Mouse (Mus musculus): ENCODE results near the gene Cdk1.

Cdk1 gene

DNA sequence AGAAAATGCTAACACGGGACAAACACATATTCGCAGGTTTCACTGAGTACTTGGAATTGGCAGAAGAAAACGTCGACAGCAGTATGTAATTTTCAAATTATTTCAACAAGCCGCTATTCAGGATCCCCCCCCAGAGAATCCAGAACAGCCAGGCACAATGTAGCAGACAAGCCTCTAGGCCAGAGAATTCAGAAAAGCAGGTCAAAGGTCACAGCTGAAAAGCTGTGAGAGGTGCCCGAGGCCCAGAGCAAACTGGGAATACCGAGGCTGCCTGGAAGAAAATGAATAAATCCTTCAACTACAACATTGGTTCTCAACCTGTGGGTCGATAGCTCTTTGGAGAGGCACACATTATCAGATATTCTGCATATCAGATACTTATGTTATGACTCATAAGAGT lies 4.5 kb downstream of the Cdk1 start:
- DNase-seq (ENCODE audit: low spot score in 2 of 2), result no peak

DNA sequence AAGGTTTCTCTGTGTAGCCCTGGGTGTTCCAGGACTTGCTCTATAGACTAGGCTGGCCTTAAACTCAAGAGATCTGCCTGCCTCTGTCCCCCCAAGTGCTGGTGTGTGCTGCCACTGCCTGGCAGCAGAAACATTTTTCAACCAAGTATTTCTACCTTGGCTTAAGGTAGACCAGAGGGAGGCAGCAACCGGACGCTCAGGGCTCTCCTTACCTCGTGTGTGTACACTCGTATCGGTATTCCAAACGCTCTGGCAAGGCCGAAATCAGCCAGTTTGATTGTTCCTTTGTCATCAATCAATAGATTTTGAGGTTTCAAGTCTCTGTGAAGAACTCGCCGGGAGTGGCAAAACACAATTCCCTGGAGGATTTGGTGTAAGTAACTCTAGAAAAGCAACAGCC lies 10.4 kb downstream of the Cdk1 start:
- no peak for DNase-seq (ENCODE audit: low spot score in 2 of 2)

DNA sequence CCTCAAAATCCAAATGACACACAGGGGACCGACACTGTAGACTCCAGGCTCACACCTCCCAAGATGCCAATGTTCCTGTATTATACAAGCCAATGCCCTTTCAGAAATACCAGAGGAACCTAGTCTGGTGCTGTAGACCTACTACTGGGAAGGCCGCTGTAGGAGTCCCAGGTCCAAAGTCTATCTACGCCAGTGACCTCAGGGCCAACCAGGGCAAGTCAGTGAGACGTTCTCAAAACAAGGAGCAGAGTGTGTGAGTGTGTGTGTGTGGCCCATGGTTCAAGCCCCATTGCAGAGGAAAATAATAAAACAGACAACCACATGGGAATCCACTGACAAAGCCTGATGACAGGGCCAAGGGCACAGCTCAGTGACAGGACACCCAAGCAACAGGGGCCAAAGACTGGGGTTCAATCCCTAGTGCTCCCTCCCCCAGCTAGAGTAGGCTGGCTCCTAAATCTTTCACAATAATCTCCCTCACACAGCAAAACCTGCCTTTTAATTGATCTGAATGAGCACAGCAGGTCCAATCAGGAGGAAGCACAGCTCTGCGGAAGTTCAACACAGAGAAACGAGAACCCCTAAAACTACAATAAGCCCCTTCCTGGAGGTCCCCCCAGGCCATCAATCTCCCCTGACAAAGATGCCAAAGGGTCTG lies 11.0 kb downstream of the Cdk1 start:
- DNase-seq (ENCODE audit: low spot score in 2 of 2), result no peak

DNA sequence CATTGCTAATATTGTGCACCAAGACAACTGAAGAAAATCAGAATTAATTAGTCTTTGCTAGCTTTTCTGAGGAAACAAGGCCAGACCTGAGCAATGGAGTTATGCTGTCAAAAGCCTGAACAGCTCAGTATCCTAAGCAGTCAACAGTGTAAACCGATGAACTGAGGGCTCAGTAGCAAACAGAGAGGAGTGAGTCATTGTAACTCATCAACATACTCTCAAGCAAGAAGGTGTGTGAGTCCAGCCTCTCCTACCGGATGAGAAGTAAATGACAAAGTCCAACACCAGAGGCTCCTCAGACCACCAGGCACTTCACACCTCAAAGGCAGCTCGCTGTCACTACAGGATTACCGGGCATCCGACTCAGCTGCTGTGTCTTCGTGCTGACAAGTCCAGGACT lies 12.7 kb downstream of the Cdk1 start:
- no peak for DNase-seq (ENCODE audit: low spot score in 2 of 2)

DNA sequence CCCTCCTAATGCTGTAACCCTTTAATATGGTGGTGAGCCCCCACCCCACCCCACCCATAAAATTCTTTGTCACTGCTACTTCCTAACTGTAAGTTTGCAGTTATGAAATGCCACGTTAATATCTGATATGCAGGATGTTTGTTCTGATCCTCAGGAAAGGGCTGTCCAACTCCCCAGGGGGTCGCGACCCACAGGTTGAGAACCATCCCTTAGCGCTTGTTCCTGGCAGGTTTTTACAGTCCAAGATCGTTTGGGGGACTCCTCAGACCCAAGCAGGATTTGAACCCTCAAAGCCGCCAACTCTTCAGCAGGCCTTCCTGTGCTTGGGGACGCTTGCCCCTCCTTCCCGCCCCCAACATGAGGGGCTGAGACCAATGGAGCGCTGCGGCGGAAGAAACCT lies 16.5 kb downstream of the Cdk1 start:
- no peak for DNase-seq (ENCODE audit: low spot score in 2 of 2)

DNA sequence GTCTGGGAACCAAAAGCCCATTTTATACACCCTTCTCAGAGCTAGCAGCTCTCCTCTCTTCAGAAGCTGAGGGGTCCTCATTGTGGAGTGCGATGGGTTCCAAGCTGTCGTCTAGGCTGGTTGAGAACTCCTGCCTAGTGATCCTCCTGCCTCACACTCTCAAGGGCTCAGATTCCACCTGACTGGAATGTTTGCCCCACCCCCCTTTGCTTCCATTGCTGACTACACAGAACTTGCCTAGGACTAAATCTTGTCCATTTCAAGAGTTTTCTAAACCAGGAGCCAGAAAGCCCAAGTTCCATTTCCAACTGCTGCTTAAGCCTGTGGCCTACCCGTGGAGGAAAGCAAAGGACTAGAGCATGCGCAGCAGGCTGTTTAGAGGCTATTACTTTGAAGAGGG lies 17.1 kb downstream of the Cdk1 start:
- no peak for DNase-seq (ENCODE audit: low spot score in 2 of 2)

DNA sequence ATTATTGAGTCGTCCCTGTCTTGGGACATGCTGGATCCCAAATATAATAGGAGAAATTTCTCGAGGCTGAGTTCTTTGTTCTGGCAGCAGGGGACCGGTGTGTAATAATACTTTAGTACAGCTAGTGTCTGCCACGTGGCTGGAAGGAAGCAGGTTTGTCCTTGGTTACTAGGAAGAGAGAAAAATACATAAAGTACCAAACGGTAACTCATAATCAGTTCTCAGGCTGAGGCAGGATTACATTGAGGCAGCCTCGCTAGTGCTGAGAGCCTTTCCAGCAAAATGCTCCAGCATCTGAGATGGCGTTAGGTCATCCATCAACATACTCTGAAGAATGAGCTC lies 17.6 kb downstream of the Cdk1 start:
- DNase-seq (ENCODE audit: low spot score in 2 of 2), result peak in 1 of 2 experiments; percentile 7

DNA sequence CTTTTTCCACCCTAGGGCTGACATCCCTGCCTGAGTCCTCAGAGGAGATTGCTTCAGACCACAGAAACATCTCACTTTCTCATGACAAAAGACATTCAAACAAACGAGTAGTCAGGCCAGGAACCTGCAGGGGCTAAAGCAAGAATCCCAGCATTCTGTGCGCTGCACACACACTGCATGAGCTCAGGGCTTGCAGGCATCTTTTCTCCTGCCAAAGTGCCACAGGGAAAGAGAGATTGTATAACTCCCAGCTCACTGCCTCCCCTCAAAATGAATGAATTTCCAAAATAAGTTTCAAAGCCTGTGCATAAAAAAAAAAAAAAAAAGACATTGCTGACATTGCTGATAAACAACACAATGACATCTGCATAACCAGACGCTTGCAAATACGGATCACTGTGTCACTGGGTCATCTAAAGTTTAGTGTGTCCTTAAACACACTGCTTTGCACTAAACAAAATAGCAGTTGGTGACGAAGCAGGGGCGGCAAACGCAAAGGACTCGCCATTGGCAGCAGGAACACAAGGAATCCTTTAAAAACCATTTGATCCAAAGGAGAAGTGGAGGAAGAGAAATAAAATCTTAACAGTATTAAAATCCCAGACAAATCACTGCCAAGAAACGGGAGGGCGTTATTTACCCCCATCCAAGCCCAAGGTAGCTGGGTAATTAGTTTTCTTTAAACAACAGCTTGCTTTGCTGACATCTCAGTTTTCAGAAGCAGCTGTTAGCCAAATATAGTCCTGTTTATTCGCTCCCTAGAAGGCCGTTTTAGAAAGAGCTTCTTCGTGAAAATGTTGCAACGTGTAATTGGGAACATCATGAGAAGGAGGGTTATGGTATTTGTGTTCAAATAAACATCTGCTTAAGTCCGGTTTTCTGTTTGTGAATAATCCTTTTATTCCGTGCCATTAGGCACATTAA lies 18.2 kb downstream of the Cdk1 start:
- DNase-seq (ENCODE audit: low spot score in 2 of 2), result peak in 1 of 2 experiments; percentile 22

DNA sequence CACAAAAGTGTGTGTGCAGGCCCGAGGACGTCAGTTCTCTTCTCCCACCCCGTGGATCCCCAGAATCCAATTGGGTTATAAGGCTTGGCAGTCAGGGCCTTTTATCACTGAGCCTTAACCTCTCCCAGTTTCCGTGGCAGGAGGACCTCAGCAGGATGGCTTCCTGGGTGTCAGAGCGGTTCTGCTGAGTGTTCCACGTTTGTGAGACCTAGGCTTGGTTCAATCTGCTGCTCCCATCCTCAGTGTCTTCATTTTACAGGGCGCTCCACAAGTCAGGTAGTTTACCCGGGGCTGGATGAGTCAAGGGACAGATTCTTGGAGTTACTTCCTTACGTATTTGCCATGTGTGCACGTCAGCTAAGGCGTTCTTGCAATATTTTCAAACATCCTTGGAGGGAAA lies 19.5 kb downstream of the Cdk1 start:
- no peak for DNase-seq (ENCODE audit: low spot score in 2 of 2)

DNA sequence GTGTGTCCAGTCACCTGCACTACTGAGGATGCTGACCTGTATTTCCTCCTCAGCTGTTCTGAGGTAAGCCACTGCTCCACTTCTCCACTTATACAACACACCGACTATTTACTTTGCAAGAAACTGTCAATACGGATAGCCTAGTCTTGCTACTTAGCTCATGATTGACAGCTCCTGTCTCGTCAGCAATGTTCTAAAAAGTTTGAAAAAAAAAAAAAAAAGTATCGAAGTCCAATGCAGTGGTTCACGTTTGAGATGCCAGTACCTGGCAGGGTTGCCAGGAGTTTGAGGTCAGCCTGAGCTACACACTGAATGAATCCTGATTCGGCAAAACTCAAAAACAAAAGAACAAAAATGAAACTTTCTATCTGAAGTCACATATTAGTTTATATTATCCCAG lies 21.5 kb downstream of the Cdk1 start:
- DNase-seq (ENCODE audit: low spot score in 2 of 2), result no peak

DNA sequence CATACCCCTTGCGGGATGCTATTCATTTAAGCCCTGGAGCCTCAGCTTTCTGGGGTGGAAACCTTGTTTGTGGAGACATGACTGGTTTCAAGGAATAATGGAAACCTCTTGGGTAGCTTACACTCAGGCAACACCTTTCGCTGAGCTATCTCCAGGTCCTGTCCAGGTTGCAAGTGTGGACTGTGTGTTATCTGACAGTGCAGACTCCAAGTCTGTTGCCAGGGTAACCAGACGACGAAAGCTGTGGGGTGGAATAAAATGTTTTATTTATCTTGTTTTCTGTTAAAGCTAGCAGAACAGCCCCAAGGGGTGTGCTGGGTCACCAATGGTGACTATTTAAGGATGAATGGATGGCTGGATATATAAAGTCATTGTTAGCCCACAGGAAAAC lies 24.1 kb downstream of the Cdk1 start:
- no peak for DNase-seq (ENCODE audit: low spot score in 2 of 2)

DNA sequence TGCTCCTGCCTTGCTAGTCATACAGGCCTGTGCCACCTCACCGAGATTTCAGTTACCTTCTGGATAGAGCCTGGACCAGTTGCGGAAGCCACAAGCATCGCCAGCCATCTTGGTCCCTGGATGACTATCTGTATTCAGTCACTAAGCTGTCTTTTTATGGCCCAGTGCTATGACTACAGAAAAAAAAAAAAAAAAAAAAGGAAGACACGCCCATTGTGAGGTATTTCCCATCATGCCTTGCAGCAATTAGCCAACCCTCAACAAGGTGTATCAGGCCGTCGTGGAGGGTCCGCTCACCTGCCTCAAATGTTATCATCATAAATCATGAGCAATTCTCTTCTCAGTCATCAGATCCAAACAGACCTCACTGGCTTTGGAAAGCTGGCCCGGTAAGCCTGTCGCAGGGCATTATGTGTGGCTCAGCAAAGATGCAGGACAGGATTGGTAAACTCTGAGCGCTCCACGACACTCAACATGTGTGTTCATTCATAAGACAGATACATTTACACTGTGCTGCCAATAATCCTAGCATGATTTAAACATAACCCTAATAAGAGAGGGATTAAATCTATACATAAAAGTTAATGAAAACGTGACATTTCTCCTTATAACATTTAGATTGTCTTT lies 24.6 kb downstream of the Cdk1 start:
- DNase-seq (ENCODE audit: low spot score in 2 of 2), result no peak

DNA sequence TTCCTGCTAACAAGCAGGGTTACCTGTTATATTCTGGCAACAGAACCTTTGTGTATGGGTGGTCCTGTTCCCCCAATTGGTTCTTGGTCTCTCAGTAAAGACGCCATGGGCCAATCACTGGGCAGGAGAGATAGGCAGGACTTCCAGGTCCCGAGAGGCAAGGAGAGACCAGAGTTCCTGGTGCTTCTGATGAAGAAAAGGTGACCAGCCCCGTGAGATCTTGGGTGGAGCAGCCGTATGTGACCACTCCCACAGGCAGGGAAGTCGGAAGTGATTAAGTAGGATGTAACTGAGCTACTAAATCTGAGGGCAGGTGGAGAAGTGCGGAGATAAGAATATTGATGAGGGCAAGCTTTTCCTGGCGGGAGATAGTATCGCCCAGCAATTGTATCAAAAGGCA lies 25.4 kb downstream of the Cdk1 start:
- DNase-seq (ENCODE audit: low spot score in 2 of 2), result no peak

DNA sequence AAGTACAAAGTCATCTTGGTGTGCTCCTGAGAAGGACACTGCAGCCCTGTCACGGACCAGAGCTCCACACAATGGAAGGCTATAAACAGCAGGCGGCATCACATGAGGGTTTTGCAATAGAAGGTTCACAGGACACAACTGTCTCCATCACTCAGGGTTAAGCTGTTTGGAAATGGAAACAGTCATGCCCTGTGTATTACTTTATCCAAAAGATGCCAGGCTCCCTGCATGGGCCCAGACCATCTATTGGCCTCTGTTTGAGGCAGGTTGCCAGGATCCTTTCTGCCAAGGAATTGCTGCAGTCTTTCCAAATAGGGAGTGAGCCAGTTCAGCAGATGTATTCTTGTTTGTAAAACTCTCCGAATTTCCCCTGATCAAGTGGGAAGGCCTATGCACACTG lies 26.3 kb downstream of the Cdk1 start:
- DNase-seq (ENCODE audit: low spot score in 2 of 2), result peak in 1 of 2 experiments; percentile 29

DNA sequence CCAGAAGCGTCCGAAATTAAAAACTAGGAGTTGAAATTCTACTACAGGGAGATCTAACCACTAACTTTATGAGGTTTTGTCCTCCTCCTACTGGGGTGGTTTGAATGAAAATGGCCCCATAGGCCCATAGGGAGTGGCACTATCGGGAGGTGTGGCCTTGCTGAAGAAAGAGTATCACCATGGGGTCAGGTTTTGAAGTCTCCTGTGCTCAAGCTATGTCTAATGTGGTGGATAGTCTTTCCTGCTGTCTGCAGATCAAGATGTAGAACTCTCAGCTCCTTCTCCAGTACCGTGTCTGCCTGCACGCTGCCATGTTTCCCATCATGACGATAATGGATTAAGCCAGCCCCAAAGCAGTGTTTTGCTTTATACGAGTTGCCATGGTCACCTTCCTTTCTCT lies 27.9 kb downstream of the Cdk1 start:
- no peak for DNase-seq (ENCODE audit: low spot score in 2 of 2)

DNA sequence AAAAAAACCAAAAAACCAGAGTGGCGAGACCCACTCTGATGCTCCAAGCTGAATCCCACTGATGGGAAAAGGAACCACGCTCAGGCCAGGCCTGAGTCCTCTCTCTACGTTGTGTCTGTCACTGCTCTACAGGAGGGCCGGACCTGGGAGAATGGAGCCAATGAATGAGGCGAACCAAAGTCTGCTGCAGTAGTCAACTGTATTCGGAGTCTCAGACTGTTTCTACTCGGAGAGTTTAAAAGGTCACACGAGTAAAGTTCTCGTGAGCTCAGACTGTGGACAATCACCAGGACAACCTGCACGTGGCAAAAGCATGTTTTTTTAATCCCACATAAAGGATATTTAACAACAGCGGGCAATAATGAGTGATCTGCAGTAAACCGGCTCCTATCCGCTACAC lies 28.8 kb downstream of the Cdk1 start:
- DNase-seq (ENCODE audit: low spot score in 2 of 2), result no peak

DNA sequence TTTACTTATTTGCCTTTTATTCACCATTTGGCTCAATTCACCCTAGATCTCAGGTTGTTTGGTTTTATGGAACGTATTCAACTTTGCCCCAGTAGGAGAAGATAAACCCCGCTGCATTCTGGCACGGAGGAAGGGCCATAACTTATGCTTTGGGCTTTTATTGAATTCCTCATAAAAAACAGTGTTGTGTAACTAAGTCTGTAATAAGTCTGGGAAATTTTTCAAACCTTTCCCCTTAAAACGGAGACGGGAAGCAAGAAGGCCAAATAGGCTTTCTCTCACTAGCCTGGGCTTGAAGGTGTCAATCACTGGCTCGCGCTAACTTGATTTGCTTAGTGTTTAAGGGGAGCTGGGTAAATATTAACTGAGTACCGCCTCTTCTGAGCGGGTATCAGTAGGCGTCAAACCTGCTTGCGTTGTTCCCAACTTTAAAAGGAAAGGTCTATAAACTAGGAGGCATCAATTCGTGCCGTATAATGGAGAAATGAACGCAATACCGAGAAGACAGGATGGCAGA lies 31.2 kb downstream of the Cdk1 start:
- no peak for DNase-seq (ENCODE audit: low spot score in 2 of 2)

DNA sequence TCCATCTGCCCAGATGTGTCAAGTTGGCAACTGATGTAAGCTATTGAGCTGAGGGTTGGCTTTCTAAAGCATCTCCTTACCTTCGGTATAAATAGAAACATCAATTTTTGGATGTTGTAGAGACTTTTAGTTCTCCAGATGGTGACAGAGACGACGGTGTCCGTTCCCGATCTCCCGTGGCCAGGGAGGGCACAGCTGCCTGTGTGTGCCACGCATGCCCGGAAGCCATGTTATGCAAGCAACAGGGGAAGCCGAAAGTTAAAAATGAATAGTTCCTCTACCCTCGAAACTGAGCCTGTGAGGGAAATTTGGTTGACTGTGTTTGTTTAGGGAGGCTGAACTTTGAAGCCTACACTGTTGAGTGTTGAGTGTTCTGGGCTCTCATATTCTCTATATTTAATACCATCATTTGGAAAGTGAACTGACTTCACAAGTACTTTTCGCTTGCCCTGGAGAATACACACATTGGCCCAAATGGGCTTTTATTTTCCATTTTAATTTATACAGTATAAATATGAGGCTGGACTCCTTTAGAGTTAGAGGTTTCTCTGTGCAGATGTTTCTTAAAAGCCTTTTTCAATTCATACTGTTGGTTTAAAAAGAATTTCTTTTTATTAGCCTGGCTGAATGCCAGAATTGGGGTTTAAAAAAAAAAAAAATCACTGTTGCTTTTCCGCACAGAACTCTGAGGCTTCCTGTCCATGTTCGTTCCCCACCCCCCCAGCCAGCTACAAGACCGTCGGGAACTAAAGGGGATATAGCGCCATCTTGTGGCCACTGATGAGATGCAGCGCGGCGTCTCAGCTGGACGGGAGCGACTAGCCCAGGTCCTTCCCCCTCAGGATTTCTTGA lies 31.8 kb downstream of the Cdk1 start:
- DNase-seq (ENCODE audit: low spot score in 2 of 2), result peak; percentile 72 to 79

DNA sequence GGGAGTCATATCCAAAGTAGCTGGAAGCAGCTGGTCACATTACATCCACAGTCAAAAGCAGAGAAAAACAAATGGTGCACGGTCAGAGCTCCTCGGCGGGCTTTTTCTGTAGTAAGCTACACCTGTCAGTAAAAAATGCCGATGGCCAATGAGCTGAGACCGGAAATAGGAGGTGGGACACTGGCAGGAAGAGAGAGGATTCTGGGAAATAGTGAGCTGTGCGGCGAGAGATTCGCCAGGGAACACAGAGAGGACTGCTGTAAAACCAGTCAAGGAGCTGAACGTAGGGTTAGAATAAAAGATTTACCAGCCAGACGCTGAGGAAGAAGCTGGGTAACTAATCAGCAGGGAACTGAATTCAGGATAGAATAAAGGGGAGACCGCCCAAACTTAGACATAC lies 34.2 kb downstream of the Cdk1 start:
- DNase-seq (ENCODE audit: low spot score in 2 of 2), result no peak

DNA sequence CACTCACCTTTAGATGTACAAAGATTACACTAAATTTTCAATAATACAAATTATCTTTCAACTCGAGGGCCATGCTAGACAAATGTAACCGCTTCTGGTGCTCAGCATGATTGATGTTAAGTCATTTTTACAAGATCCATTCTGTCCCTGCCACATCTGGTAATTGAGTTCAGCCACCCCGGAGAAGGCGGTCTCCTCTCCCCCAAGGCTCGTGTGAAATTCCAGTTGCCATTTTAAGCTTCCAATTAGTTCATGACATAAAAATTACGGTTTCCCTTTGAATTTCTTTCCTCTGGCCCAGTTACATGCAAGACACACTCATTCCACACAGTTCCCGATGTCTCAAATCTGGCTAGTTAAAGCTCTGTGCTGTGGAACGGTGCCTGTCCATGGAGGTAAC lies 38.8 kb downstream of the Cdk1 start:
- DNase-seq (ENCODE audit: low spot score in 2 of 2), result no peak

DNA sequence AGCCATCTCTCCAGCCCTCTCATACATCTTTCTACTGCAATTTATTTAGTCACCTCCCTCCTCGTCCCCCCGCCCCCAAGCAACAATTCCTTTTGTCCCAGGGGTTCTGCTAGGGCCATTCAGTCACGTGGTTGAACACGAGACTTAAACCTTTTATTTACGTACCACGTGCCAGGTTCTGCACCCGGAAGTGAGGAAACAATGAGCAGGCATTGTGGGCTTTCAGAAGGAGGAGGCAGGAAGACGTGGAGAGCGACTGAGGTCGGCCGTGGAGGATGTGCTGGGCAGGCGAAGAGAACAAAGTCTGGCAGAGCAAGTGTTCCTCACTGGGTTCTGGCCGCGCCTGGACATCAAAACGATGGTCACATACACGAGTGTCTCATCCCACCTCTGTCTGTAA lies 40.9 kb downstream of the Cdk1 start:
- no peak for DNase-seq (ENCODE audit: low spot score in 2 of 2)

DNA sequence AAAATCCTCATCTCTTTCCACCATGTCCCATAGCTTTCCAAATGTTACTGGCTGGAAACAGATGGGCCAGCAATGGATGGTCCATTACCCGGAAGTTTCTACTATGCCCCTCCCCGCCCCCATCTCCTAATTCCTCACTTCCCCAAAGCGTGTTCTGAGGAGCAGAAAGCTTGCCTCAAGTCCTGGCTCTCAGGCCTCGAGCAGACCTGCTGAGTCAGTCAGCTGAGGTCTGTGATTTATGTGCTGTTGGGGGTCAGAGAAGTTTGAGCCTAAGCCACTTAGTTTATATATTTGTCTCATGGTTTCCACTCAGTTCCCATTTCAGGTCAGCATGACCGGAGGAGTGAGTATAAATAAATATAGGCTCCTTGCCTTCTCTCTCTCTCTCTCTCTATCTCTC lies 43.6 kb downstream of the Cdk1 start:
- DNase-seq (ENCODE audit: low spot score in 2 of 2), result no peak

Measured in frontal cortex, postnatal 36 days (tissue).